10 mouse cellular contexts compared by ENCODE assay signal in the genomic region with DNA sequence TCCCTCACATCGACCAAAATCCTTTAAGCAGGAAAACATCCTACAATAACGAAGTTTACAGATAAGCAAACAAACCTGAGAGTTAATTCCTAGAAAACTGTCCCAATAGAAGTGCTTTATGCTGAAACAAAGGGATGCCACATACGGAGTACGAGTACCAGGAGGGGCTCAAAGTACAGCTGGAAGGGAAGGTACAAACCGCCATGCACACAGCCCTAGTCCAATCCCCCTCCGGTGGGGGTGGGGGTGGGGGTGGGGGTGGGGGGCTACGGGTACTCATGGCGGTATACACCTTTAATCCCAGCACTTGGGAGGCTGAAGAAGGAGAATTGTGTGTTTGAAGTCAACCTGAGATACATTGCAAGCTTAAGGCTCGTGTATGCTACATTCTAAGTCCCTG. TPM values are rescaled to one million over a fixed set of nuclear protein-coding genes. Genes with fewer than 3 reads are reported as not detected.
DNase-seq lines count a peak whose midpoint lies in the region; ATAC-seq and TF ChIP-seq lines count a peak whose summit lies in the region.
"Had no signal": no experiment of that assay in that cellular context is flagged by ENCODE, and none has a peak within 500 bp of the region (broad histone marks: within the 10 kb centered on the region; RNA-seq: fewer than 3 reads in every experiment).

No protein-coding gene starts in this region.

- no peaks in the 10 kb centered on the region for H3K36me3 ChIP-seq in heart, embryonic 12.5 days
- H3K36me3 ChIP-seq in hindbrain, embryonic 16.5 days (ENCODE audit: control insufficient read depth, insufficient read depth, low read length): no peaks in the 10 kb centered on the region
- no peaks in the 10 kb centered on the region for H3K36me3 ChIP-seq in midbrain, embryonic 15.5 days (replicated peaks)

- peak overlapping the region; percentile 42; the same call in 1 of the 2 replicates for H3K9ac ChIP-seq in heart, embryonic 12.5 days
- H3K9ac ChIP-seq in hindbrain, embryonic 16.5 days (ENCODE audit: low read depth, low read length): peak overlapping the region; percentile 9
- peak overlapping the region; percentile 24; the same call in 1 of the 2 replicates for H3K9ac ChIP-seq in midbrain, embryonic 15.5 days

- intact Hi-C loops in heart, postnatal 14 days (cut with DNase I): no loop called here
- intact Hi-C loops in left cerebral cortex, postnatal 14 days (cut with DNase I): no loop called here

- no peaks in the 10 kb centered on the region for H3K27me3 ChIP-seq in heart, embryonic 12.5 days (replicated peaks)
- H3K27me3 ChIP-seq in hindbrain, embryonic 16.5 days (replicated peaks; ENCODE audit: control insufficient read depth, insufficient read depth, low read length): no peaks in the 10 kb centered on the region
- no peaks in the 10 kb centered on the region for H3K27me3 ChIP-seq in midbrain, embryonic 15.5 days (replicated peaks)
- H3K27me3 ChIP-seq: CH12.LX had no signal

- H3K9me3 ChIP-seq in heart, embryonic 12.5 days (replicated peaks): no peaks in the 10 kb centered on the region
- H3K9me3 ChIP-seq in hindbrain, embryonic 16.5 days (ENCODE audit: control insufficient read depth, low read length): peaks cover 4% of the 10 kb centered on the region
- no peaks in the 10 kb centered on the region for H3K9me3 ChIP-seq in midbrain, embryonic 15.5 days

- peak overlapping the region; percentile 51 for H3K4me3 ChIP-seq in heart, embryonic 12.5 days
- H3K4me3 ChIP-seq in bone marrow macrophage, adult 2 months (ENCODE audit: insufficient read depth, low read length): peak overlapping the region; percentile 21; the same call in 1 of the 2 replicates
- H3K4me3 ChIP-seq in hindbrain, embryonic 16.5 days (ENCODE audit: low read length): peak overlapping the region; percentile 13
- peak overlapping the region; percentile 24 for H3K4me3 ChIP-seq in midbrain, embryonic 15.5 days

- WGBS in heart, embryonic 12.5 days: 6% methylated on average over 9 of the region's 9 CpGs
- 8% methylated on average over 9 of the region's 9 CpGs for WGBS in hindbrain, embryonic 16.5 days
- WGBS in midbrain, embryonic 15.5 days: 4% methylated on average over 9 of the region's 9 CpGs

- 0 out of 2 replicates have a peak, but pooled peaks cover 13% of the 10 kb centered on the region for H3K4me1 ChIP-seq in heart, embryonic 12.5 days (replicated peaks)
- peaks cover 2% of the 10 kb centered on the region; the same call in 1 of the 2 replicates for H3K4me1 ChIP-seq in bone marrow macrophage, adult 2 months (ENCODE audit: control insufficient read depth, insufficient read depth, low read length)
- H3K4me1 ChIP-seq in hindbrain, embryonic 16.5 days (ENCODE audit: control insufficient read depth, insufficient read depth, low read depth, low read length): no peaks in the 10 kb centered on the region; the same call in 1 of the 2 replicates
- peaks cover 8% of the 10 kb centered on the region for H3K4me1 ChIP-seq in midbrain, embryonic 15.5 days

- no peak for ATAC-seq in heart, embryonic 12.5 days (ENCODE audit: insufficient number of reproducible peaks, low FRiP score)
- no peak for ATAC-seq in hindbrain, embryonic 16.5 days
- ATAC-seq in midbrain, embryonic 15.5 days (replicated peaks): no peak

- no peak for TF ChIP-seq POLR2A in bone marrow macrophage, adult 2 months (IDR thresholded peaks at IDR 0.05; ENCODE audit: borderline replicate concordance, low read depth, low read length)

- no peak for TF ChIP-seq CTCF in bone marrow macrophage, adult 2 months (IDR thresholded peaks at IDR 0.05; ENCODE audit: low read depth, low read length)

- DNase-seq in heart, postnatal 14 days: no peak
- DNase-seq in spleen, postnatal 4 days (ENCODE audit: low spot score in 2 of 2): no peak
- no peak for DNase-seq in left cerebral cortex, postnatal 14 days (ENCODE audit: low spot score in 2 of 2)
- no peak for DNase-seq in retina, embryonic 14.5 days (ENCODE audit: low spot score)
- DNase-seq: cerebellum, adult 8-10 months had no signal

- peak overlapping the region; percentile 76 for H3K4me2 ChIP-seq in heart, embryonic 12.5 days
- peak overlapping the region; percentile 50 for H3K4me2 ChIP-seq in hindbrain, embryonic 16.5 days (ENCODE audit: low read length)
- H3K4me2 ChIP-seq in midbrain, embryonic 15.5 days: peak overlapping the region; percentile 45

- no peak overlapping the region for H3K27ac ChIP-seq in heart, embryonic 12.5 days (ENCODE audit: poor library complexity, severe bottlenecking)
- no peak overlapping the region for H3K27ac ChIP-seq in bone marrow macrophage, adult 2 months (ENCODE audit: insufficient read depth, low read depth, low read length)
- H3K27ac ChIP-seq in hindbrain, embryonic 16.5 days (ENCODE audit: low read depth, low read length): no peak overlapping the region
- H3K27ac ChIP-seq in midbrain, embryonic 15.5 days: no peak overlapping the region

RNA-seq across cellular contexts. Expression of gene Tcf12, which starts 58.6 kb away (rescaled TPM):
- polyA plus RNA-seq in heart, embryonic 12.5 days (2016; fragmentation: Nextera tagmentation; extraction: Ambion mirVana): 44.7 and 48.3 TPM in 2 replicates
- total RNA-seq in heart, postnatal 14 days (2021): 10 to 100 TPM; 50.5 to 54.0 TPM
- 30.8 and 31.5 TPM in 2 replicates for polyA plus RNA-seq in bone marrow macrophage, adult 2 months (2012; ENCODE audit: insufficient read depth, insufficient read length, missing spikeins)
- 56.8 and 62.7 TPM in 2 replicates for polyA plus RNA-seq in hindbrain, embryonic 16.5 days (2015; fragmentation: Nextera tagmentation; extraction: Ambion mirVana)
- polyA plus RNA-seq in midbrain, embryonic 15.5 days (2015; fragmentation: Nextera tagmentation; extraction: Ambion mirVana): 59.9 and 60.9 TPM in 2 replicates
- total RNA-seq in left cerebral cortex, postnatal 14 days (2021): 10 to 100 TPM; 40.8 to 48.8 TPM
